Mouse (Mus musculus): ENCODE measurements around the gene Insm2.

DNA sequence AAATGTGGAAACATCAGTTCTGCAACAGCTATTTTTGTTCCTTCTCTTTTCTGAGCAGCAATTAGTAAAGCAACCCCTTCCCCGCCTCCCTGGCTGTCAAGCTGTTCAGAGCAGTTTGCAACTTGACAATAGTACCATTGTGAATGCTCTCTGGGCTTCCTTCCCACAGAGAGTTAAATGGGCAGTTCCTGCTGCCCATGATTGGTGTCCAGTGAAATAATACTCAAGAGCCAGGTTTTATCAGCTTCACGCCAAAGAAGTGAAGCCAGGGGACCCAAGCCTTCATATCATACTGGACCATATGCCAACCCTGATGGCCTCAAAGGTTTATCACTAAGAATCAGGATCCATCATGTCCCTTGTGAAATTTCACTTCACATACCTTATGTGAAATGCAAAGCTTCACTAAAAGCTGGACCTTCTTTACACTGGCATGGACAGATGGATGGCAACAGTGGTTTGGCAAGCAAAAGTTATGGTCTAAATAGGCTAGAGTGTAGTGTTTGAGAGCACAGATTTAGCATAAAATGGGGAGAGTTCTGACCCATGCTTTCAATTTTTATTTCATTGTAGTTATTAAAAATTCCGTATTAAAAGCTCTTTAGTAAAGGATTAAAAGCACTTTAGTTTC lies 23.5 kb downstream of the Insm2 start:
- no peak for TF ChIP-seq CTCF (IDR thresholded peaks at IDR 0.05)
- no peak for TF ChIP-seq EP300 (IDR thresholded peaks at IDR 0.05)

Measured in lung, postnatal 0 days (tissue).